Mouse (Mus musculus): ENCODE data around the gene Mtf2. TPM values are rescaled to one million over a fixed set of nuclear protein-coding genes. Genes with fewer than 3 reads are reported as not detected.

The Mtf2 gene
- 54.6 TPM for polyA plus RNA-seq (2014; fragmentation: Illumina TruSeq; extraction: RNeasy Lipid Tissue Mini Kit (QIAGEN cat#74804); ENCODE audit: low replicate concordance)

DNA sequence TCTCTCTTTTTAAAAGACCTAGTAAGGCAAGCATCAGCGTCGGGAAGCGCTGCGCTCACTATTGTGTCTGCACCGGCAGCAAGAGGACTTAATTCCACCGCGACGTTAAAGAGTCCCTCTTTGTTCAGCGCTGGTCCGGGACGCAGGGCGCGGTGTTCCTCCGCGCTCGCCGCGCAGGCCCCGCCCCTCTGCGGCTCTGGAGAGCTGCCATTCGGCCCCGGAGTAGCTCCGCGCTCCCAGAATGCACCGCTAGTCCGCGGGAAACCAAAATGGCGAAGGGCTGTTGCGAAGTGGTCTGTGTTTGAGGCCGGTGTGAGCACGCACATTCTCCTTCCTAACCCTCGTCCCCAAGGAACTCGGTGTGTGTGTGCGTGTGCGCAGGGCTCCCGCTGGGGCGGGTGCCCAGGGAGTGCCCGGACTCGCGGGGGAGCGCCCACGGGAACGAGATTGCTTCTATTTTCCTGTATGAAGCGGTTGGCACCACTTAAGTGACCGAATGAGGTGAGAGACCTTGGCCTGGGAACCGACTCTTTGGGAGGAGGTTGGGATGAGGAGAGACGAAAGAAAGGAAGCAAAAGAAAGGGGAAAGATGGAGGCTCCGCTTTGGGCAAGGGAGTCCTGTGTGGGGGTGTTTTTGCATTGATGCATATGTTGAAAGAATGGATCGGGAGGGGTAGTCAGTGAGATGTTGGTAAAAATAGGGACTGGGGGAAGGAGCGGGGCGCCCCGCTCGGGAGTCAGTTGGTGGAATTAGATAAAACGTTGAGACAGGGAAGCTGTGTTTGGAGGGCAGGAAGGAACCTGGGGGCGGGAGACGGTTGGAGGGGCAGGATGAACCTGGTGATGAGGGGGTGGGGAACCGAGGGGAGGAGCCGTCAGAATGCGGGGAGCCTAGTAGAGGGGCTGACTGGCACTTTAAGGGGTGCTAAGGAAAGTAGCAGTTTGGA is at the start of gene Mtf2:
Gene Mtf2 (plus strand): TSS at position 210 of the 947 bp plus-strand sequence.

GRCm38 (mm10) chr5:108132441-108133243 is 67.2 kb downstream of the Mtf2 start, which contains the start of the genes Tmed5 and Ccdc18:
Tmed5 (minus strand) TSS chr5:108132620.
Ccdc18 (plus strand) TSS chr5:108132875.

Other genes with a start within 250 kb of the Mtf2 start
- not detected for gene Ube2d2b, start 235.6 kb upstream of the Mtf2 start, polyA plus RNA-seq (2014; fragmentation: Illumina TruSeq; extraction: RNeasy Lipid Tissue Mini Kit (QIAGEN cat#74804); ENCODE audit: low replicate concordance)
- 47.9 TPM for gene Evi5, start 190.6 kb upstream of the Mtf2 start, polyA plus RNA-seq (2014; fragmentation: Illumina TruSeq; extraction: RNeasy Lipid Tissue Mini Kit (QIAGEN cat#74804); ENCODE audit: low replicate concordance)
- 542 TPM for gene Rpl5, start 165.2 kb upstream of the Mtf2 start, polyA plus RNA-seq (2014; fragmentation: Illumina TruSeq; extraction: RNeasy Lipid Tissue Mini Kit (QIAGEN cat#74804); ENCODE audit: low replicate concordance)
- 28.0 TPM for gene Fam69a, start 78.6 kb upstream of the Mtf2 start, polyA plus RNA-seq (2014; fragmentation: Illumina TruSeq; extraction: RNeasy Lipid Tissue Mini Kit (QIAGEN cat#74804); ENCODE audit: low replicate concordance)
- 68.2 TPM for gene Tmed5, start 66.9 kb downstream of the Mtf2 start, polyA plus RNA-seq (2014; fragmentation: Illumina TruSeq; extraction: RNeasy Lipid Tissue Mini Kit (QIAGEN cat#74804); ENCODE audit: low replicate concordance)
- gene Ccdc18, start 67.2 kb downstream of the Mtf2 start, polyA plus RNA-seq (2014; fragmentation: Illumina TruSeq; extraction: RNeasy Lipid Tissue Mini Kit (QIAGEN cat#74804); ENCODE audit: low replicate concordance): 5.7 TPM
- gene Dr1, start 203.2 kb downstream of the Mtf2 start, polyA plus RNA-seq (2014; fragmentation: Illumina TruSeq; extraction: RNeasy Lipid Tissue Mini Kit (QIAGEN cat#74804); ENCODE audit: low replicate concordance): 138 TPM
- gene Pigg, start 246.9 kb downstream of the Mtf2 start, polyA plus RNA-seq (2014; fragmentation: Illumina TruSeq; extraction: RNeasy Lipid Tissue Mini Kit (QIAGEN cat#74804); ENCODE audit: low replicate concordance): 21.4 TPM

Measured in small intestine, adult 10 weeks (tissue).